Mouse (Mus musculus) midbrain, embryonic 16.5 days (tissue): ENCODE results near the gene Ubtd1. TPM values are rescaled to one million over a fixed set of nuclear protein-coding genes. Genes with fewer than 3 reads are reported as not detected.

ENCODE experiments used
- ATAC-seq: fragments of 200-750 bp; cut with Nextera tagmentation; 2 replicates; pipeline ENCODE4 v1.8.0; 2017; ENCODE audit warnings: moderate TSS enrichment
- H3K27ac ChIP-seq: fragments of 300-500 bp; sonication (generic); 2 replicates; pipeline ENCODE4 v1.5.1; 2014; ENCODE audit warnings: mild to moderate bottlenecking, low read length, mixed read lengths
- H3K27me3 ChIP-seq: fragments of 300-500 bp; sonication (generic); 2 replicates; pipeline ENCODE4 v1.6.1; 2014; ENCODE audit warnings: low read depth, low read length, mixed read lengths; ENCODE audit not compliant: control insufficient read depth, insufficient read depth
- H3K36me3 ChIP-seq: fragments of 300-500 bp; sonication (generic); 2 replicates; pipeline ENCODE4 v1.6.1; 2014; ENCODE audit warnings: mild to moderate bottlenecking, low read length, moderate library complexity, mixed read lengths; ENCODE audit not compliant: control insufficient read depth, insufficient read depth
- H3K4me1 ChIP-seq: fragments of 300-500 bp; sonication (generic); 2 replicates; pipeline ENCODE4 v1.6.1; 2014; ENCODE audit warnings: mild to moderate bottlenecking, low read length, mixed read lengths; ENCODE audit not compliant: control insufficient read depth, insufficient read depth
- H3K4me2 ChIP-seq: fragments of 300-500 bp; sonication (generic); 2 replicates; pipeline ENCODE4 v1.6.1; 2014; ENCODE audit warnings: mild to moderate bottlenecking, low read length, mixed read lengths
- H3K4me3 ChIP-seq: fragments of 300-500 bp; sonication (generic); 2 replicates; pipeline ENCODE4 v1.5.1; 2014; ENCODE audit warnings: low read depth, mild to moderate bottlenecking, low read length, moderate library complexity, mixed read lengths
- H3K9ac ChIP-seq: fragments of 300-500 bp; sonication (generic); 2 replicates; pipeline ENCODE4 v1.6.1; 2014; ENCODE audit warnings: low read depth, low read length, mixed read lengths
- H3K9me3 ChIP-seq: fragments of 300-500 bp; sonication (generic); replicated peaks from 2 replicates; pipeline ENCODE4 v1.6.1; 2014; ENCODE audit warnings: mild to moderate bottlenecking, low read length, mixed read lengths; ENCODE audit not compliant: control insufficient read depth, poor library complexity, severe bottlenecking
- WGBS: fragments of 180-500 bp; shearing (Covaris S2); extraction: QIAGEN DNeasy Blood & Tissue Kit; methylation state at CpG from one replicate; pipeline ENCODE4 v1.1.7; 2014; 5-methylcytosine and 5-hydroxymethylcytosine counted together
- polyA plus RNA-seq: library from polyadenylated mRNA; unstranded; fragments of >200 nt; fragmentation: Nextera tagmentation; extraction: Ambion mirVana; gene quantifications from 2 replicates; pipeline ENCODE4 v1.2.1, GENCODE M21; 2015

Gene Ubtd1
- polyA plus RNA-seq, 1 experiment from 2014 or later: 10.1 TPM

GRCm38 (mm10) chr19:42038310-42038709 lies 56.7 kb downstream of the Ubtd1 start:
- H3K27me3 ChIP-seq: no peaks in the 10 kb centered on the region
- ATAC-seq: no peak
- H3K9me3 ChIP-seq: no peaks in the 10 kb centered on the region
- H3K4me3 ChIP-seq: no peak overlapping the region
- H3K4me1 ChIP-seq: peaks cover 2% of the 10 kb centered on the region; the same call in 1 of the 2 replicates
- H3K27ac ChIP-seq: no peak overlapping the region
- no peak overlapping the region for H3K9ac ChIP-seq
- no peaks in the 10 kb centered on the region for H3K36me3 ChIP-seq
- 92% methylated on average over 12 of the region's 12 CpGs for WGBS
- no peak overlapping the region for H3K4me2 ChIP-seq

GRCm38 (mm10) chr19:42043988-42044387 lies 62.4 kb downstream of the Ubtd1 start:
- WGBS: 97% methylated on average over 6 of the region's 6 CpGs
- no peak overlapping the region for H3K4me2 ChIP-seq

GRCm38 (mm10) chr19:42045269-42046102 lies 63.9 kb downstream of the Ubtd1 start, which contains the start of gene Hoga1:
Gene Hoga1 (plus strand): TSS chr19:42045610.
- WGBS: 30% methylated on average over 23 of the region's 23 CpGs
- H3K4me2 ChIP-seq: peak within 1 kb of the TSS; percentile 42
- no peaks in the 10 kb centered on the region for H3K36me3 ChIP-seq
- ATAC-seq: peak; percentile 78
- H3K4me3 ChIP-seq: peak within 1 kb of the TSS; percentile 13
- H3K9ac ChIP-seq: no peak within 1 kb of the TSS
- H3K27ac ChIP-seq: no peak within 1 kb of the TSS
- H3K9me3 ChIP-seq: no peaks in the 10 kb centered on the region
- no peaks in the 10 kb centered on the region for H3K27me3 ChIP-seq
- no peaks in the 10 kb centered on the region for H3K4me1 ChIP-seq

More at GRCm38 (mm10) chr19:42043988-42044387, 62.4 kb downstream of the Ubtd1 start:
- no peaks in the 10 kb centered on the region for H3K36me3 ChIP-seq
- H3K27me3 ChIP-seq: no peaks in the 10 kb centered on the region
- no peaks in the 10 kb centered on the region for H3K4me1 ChIP-seq
- H3K9me3 ChIP-seq: no peaks in the 10 kb centered on the region
- H3K4me3 ChIP-seq: no peak overlapping the region
- no peak overlapping the region for H3K27ac ChIP-seq
- H3K9ac ChIP-seq: no peak overlapping the region
- no peak for ATAC-seq

GRCm38 (mm10) chr19:42050251-42050650 lies 68.7 kb downstream of the Ubtd1 start:
- Histone ChIP-seq H3K4me1 (no peaks in the 10 kb centered on the region), H3K36me3 (no peaks in the 10 kb centered on the region), H3K9me3 (no peaks in the 10 kb centered on the region), H3K4me3 (no peak overlapping the region), H3K4me2 (no peak overlapping the region), H3K27ac (no peak overlapping the region), H3K27me3 (no peaks in the 10 kb centered on the region), H3K9ac (no peak overlapping the region)
- WGBS: 74% methylated on average over 1 of the region's 1 CpGs
- ATAC-seq: no peak

- no peak overlapping the region for H3K4me3 ChIP-seq
Observed at GRCm38 (mm10) chr19:42051351-42051750, 69.8 kb downstream of the Ubtd1 start.

GRCm38 (mm10) chr19:42051948-42052347 lies 70.4 kb downstream of the Ubtd1 start, which contains the start of gene 4933411K16Rik:
Gene 4933411K16Rik (plus strand): TSS chr19:42052248.
- Histone ChIP-seq H3K27me3 (no peaks in the 10 kb centered on the region), H3K4me3 (no peak within 1 kb of the TSS), H3K36me3 (no peaks in the 10 kb centered on the region), H3K4me1 (no peaks in the 10 kb centered on the region), H3K9me3 (no peaks in the 10 kb centered on the region), H3K4me2 (no peak within 1 kb of the TSS), H3K27ac (no peak within 1 kb of the TSS), H3K9ac (no peak within 1 kb of the TSS)
- no peak for ATAC-seq
- WGBS: 81% methylated on average over 4 of the region's 4 CpGs

More at GRCm38 (mm10) chr19:42051351-42051750, 69.8 kb downstream of the Ubtd1 start:
- Histone ChIP-seq H3K4me1 (no peaks in the 10 kb centered on the region), H3K9me3 (no peaks in the 10 kb centered on the region), H3K27me3 (no peaks in the 10 kb centered on the region), H3K27ac (no peak overlapping the region), H3K36me3 (no peaks in the 10 kb centered on the region), H3K4me2 (no peak overlapping the region), H3K9ac (no peak overlapping the region)
- 88% methylated on average over 3 of the region's 3 CpGs for WGBS
- ATAC-seq: no peak

GRCm38 (mm10) chr19:42054255-42054654 lies 72.7 kb downstream of the Ubtd1 start:
- H3K27me3 ChIP-seq: no peaks in the 10 kb centered on the region
- H3K9ac ChIP-seq: no peak overlapping the region
- 81% methylated on average over 6 of the region's 6 CpGs for WGBS
- H3K9me3 ChIP-seq: no peaks in the 10 kb centered on the region
- no peaks in the 10 kb centered on the region for H3K36me3 ChIP-seq
- no peak overlapping the region for H3K4me2 ChIP-seq
- no peak overlapping the region for H3K27ac ChIP-seq
- no peak for ATAC-seq
- no peaks in the 10 kb centered on the region for H3K4me1 ChIP-seq
- H3K4me3 ChIP-seq: no peak overlapping the region

- H3K4me3 ChIP-seq: no peak overlapping the region
- H3K4me2 ChIP-seq: no peak overlapping the region
- no peak for ATAC-seq
- H3K4me1 ChIP-seq: no peaks in the 10 kb centered on the region
- no peaks in the 10 kb centered on the region for H3K27me3 ChIP-seq
- no peak overlapping the region for H3K9ac ChIP-seq
- H3K36me3 ChIP-seq: no peaks in the 10 kb centered on the region
- H3K27ac ChIP-seq: no peak overlapping the region
- H3K9me3 ChIP-seq: no peaks in the 10 kb centered on the region
- WGBS: 83% methylated on average over 2 of the region's 2 CpGs
Observed at GRCm38 (mm10) chr19:42055881-42056280, 74.3 kb downstream of the Ubtd1 start.

- no peak for ATAC-seq
- 88% methylated on average over 6 of the region's 6 CpGs for WGBS
- Histone ChIP-seq H3K9me3 (no peaks in the 10 kb centered on the region), H3K4me2 (no peak overlapping the region), H3K4me3 (no peak overlapping the region), H3K4me1 (no peaks in the 10 kb centered on the region), H3K36me3 (no peaks in the 10 kb centered on the region), H3K9ac (no peak overlapping the region), H3K27ac (no peak overlapping the region), H3K27me3 (no peaks in the 10 kb centered on the region)
Observed at GRCm38 (mm10) chr19:42056719-42057409, 75.3 kb downstream of the Ubtd1 start.
